Mouse (Mus musculus): ENCODE measurements around the gene Rbm45. TPM values are rescaled to one million over a fixed set of nuclear protein-coding genes. Genes with fewer than 3 reads are reported as not detected.
A peak's percentile ranks its signal among the peaks of the same experiment; 100 is the strongest.

The Rbm45 gene
- polyA plus RNA-seq, 1 experiment from 2014 or later: 6.3 TPM

DNA sequence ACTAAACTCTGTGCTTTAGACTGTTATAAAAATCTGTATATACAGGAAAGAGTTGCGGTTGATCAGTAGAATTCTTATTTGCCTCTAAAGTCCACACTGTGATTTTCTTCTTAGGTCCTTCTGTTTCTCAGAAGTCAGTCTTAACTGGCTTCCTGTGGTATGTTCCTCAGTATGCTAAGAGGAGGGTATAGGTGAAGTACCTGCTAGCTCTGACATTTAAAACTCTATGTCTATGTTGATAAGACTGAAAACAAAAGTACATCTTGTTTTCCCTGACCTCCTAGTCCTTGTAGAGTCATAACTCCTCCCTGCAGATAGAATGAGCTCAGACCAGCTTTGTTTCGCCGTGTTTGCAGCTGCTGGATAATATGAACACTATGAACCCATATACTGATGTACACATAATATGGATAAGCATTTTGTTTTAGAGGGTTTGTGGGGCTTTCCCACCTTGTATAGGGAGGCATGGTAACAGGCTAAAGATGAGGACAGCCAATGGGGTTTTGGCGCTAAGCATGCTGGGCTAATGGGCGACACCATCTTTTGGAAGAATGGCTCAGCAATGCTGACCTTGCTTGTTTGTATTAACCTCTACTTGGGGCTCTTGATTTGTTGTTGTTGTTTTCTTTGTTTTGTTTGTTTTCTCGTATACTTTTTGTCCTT is 4.9 kb downstream of the Rbm45 start:
- no peak overlapping the region for H3K27ac ChIP-seq (ENCODE audit: low read depth)
- no peak for ATAC-seq
- peaks cover 52% of the 10 kb centered on the region for H3K36me3 ChIP-seq (replicated peaks; ENCODE audit: insufficient read depth, low read length)
- WGBS (ENCODE audit: insufficient replicate concordance): 89% methylated on average over 6 of the region's 6 CpGs
- H3K4me3 ChIP-seq (ENCODE audit: low read depth, low read length): no peak overlapping the region
- DNase-seq: no peak
- H3K9ac ChIP-seq (replicated peaks): no peak overlapping the region
- TF ChIP-seq EP300 (IDR thresholded peaks at IDR 0.05; ENCODE audit: low read depth) (no peak), CTCF (IDR thresholded peaks at IDR 0.05; ENCODE audit: low read depth) (no peak)
- no peaks in the 10 kb centered on the region for H3K27me3 ChIP-seq (ENCODE audit: insufficient read depth, low read length)
- no peak overlapping the region for H3K4me2 ChIP-seq (ENCODE audit: low read depth, low read length)
- H3K4me1 ChIP-seq (ENCODE audit: insufficient read depth): 0 out of 2 replicates have a peak, but pooled peaks cover 3% of the 10 kb centered on the region
- no peaks in the 10 kb centered on the region for H3K9me3 ChIP-seq (ENCODE audit: low read length)

DNA sequence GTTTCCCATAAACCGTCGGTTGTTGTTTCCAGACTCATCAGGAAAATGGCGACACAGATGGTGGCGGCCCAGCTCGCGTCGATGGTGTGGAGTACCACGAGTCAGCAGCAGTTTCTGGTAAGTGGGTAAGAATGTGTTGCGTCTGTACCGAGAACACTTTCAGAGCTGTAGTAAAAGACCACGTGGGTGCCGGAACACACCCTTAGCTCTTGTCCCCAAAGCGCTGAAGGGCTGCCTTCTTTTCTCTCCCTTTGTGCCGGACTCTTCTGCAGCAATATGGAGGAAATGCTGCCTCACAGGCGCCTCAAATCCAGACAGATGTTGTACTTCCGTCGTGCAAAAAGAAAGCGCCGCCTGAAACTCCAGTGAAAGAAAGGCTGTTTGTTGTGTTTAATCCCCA is 8.9 kb downstream of the Rbm45 start:
- ATAC-seq: no peak
- 93% methylated on average over 19 of the region's 19 CpGs for WGBS (ENCODE audit: insufficient replicate concordance)

DNA sequence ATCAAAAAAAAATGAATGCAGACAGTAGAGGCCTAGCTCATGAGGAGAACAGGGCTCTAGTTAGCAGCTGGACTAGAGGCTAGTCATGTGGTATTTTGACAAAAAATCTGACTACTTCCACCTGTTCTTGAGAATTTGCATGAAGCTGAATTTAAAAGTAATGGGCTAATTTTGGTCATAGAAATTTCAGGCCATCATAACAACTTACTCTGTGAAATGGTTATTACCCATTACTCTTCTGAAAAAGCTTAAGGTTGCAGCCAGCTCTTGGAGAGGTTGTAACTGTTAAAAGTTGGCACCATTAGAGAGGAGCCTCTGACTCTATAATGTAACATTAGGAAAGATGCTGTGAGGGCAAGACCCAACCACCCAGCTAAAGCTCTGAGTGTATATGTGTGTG is 16.7 kb downstream of the Rbm45 start:
- Histone ChIP-seq H3K4me2 (ENCODE audit: low read depth, low read length) (no peak overlapping the region), H3K36me3 (replicated peaks; ENCODE audit: insufficient read depth, low read length) (peaks cover 16% of the 10 kb centered on the region), H3K9me3 (ENCODE audit: low read length) (no peaks in the 10 kb centered on the region), H3K9ac (replicated peaks) (no peak overlapping the region), H3K4me1 (ENCODE audit: insufficient read depth) (no peaks in the 10 kb centered on the region), H3K27ac (ENCODE audit: low read depth) (no peak overlapping the region), H3K4me3 (ENCODE audit: low read depth, low read length) (no peak overlapping the region), H3K27me3 (ENCODE audit: insufficient read depth, low read length) (no peaks in the 10 kb centered on the region)
- no peak for ATAC-seq
- TF ChIP-seq EP300 (IDR thresholded peaks at IDR 0.05; ENCODE audit: low read depth) (no peak), CTCF (IDR thresholded peaks at IDR 0.05; ENCODE audit: low read depth) (no peak)
- DNase-seq: no peak

More for the DNA sequence above, 8.9 kb downstream of the Rbm45 start:
- H3K9ac ChIP-seq (replicated peaks): no peak overlapping the region
- no peak overlapping the region for H3K4me3 ChIP-seq (ENCODE audit: low read depth, low read length)
- H3K9me3 ChIP-seq (ENCODE audit: low read length): no peaks in the 10 kb centered on the region
- no peak for DNase-seq
- no peak overlapping the region for H3K27ac ChIP-seq (ENCODE audit: low read depth)
- TF ChIP-seq EP300 (IDR thresholded peaks at IDR 0.05; ENCODE audit: low read depth): no peak
- no peak for TF ChIP-seq CTCF (IDR thresholded peaks at IDR 0.05; ENCODE audit: low read depth)
- no peaks in the 10 kb centered on the region for H3K4me1 ChIP-seq (ENCODE audit: insufficient read depth)
- H3K27me3 ChIP-seq (ENCODE audit: insufficient read depth, low read length): no peaks in the 10 kb centered on the region
- no peak overlapping the region for H3K4me2 ChIP-seq (ENCODE audit: low read depth, low read length)
- H3K36me3 ChIP-seq (replicated peaks; ENCODE audit: insufficient read depth, low read length): peaks cover 70% of the 10 kb centered on the region

DNA sequence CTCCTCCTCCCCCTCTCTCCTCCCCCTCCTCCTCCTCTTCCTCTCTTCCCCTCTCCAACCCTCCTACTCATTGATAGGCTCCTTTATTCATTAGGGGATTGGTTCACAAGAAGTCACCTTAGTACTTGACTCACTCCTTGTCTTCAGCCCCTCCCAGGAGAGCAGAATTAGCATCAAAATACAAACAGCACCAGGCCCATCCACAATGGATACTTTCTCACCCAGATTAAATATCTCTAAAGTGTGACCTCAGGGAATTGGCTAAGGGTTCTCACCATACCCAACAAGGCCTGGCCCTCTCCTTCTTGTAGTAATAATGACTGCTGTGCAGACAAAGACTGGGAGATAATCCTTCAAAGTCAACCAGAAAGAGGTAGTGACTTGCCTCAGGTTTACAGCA is 30.4 kb downstream of the Rbm45 start:
- Histone ChIP-seq H3K9ac (replicated peaks) (no peak overlapping the region), H3K27ac (ENCODE audit: low read depth) (no peak overlapping the region), H3K27me3 (ENCODE audit: insufficient read depth, low read length) (peaks cover 11% of the 10 kb centered on the region; the same call in 1 of the 2 replicates), H3K4me3 (ENCODE audit: low read depth, low read length) (no peak overlapping the region), H3K36me3 (replicated peaks; ENCODE audit: insufficient read depth, low read length) (no peaks in the 10 kb centered on the region), H3K9me3 (ENCODE audit: low read length) (no peaks in the 10 kb centered on the region), H3K4me2 (ENCODE audit: low read depth, low read length) (no peak overlapping the region), H3K4me1 (ENCODE audit: insufficient read depth) (no peaks in the 10 kb centered on the region)
- ATAC-seq (no peak), DNase-seq (no peak)
- TF ChIP-seq EP300 (IDR thresholded peaks at IDR 0.05; ENCODE audit: low read depth): no peak
- no peak for TF ChIP-seq CTCF (IDR thresholded peaks at IDR 0.05; ENCODE audit: low read depth)

DNA sequence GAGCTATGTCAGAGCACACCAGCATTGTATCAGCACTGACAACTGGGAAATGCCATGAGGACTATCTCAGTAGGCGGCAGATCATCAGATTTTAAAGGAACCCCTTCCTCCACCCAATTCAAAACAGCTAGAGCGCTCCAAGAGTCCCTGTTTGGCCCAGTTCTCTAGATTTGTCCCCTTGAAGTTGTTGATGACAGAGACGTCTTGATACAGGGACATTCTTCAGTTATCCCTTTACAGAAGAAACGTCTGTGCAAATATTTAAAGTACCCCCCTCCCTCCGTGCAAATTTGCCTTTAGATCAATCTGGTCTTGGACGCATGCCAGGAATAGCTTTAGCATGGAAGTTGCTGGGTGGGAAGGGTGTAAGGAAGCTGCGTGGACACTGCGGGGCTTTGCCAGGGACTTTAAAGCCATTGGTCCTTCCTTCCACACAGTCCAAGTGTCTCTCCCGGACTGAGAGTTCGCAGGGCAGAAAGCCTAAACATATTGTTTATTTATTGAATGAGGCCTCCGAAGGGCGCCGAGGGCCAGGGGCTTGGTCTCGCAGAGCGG is 35.9 kb downstream of the Rbm45 start:
- Histone ChIP-seq H3K4me2 (ENCODE audit: low read depth, low read length) (peak overlapping the region; percentile 95), H3K36me3 (replicated peaks; ENCODE audit: insufficient read depth, low read length) (no peaks in the 10 kb centered on the region), H3K27ac (ENCODE audit: low read depth) (no peak overlapping the region), H3K4me3 (ENCODE audit: low read depth, low read length) (peak overlapping the region; percentile 63), H3K9ac (replicated peaks) (peak overlapping the region; percentile 45; the same call in 1 of the 2 replicates), H3K4me1 (ENCODE audit: insufficient read depth) (peaks cover 8% of the 10 kb centered on the region), H3K9me3 (ENCODE audit: low read length) (no peaks in the 10 kb centered on the region), H3K27me3 (ENCODE audit: insufficient read depth, low read length) (peaks cover 36% of the 10 kb centered on the region)
- ATAC-seq (no peak), DNase-seq (no peak)
- 7% methylated on average over 15 of the region's 15 CpGs for WGBS (ENCODE audit: insufficient replicate concordance)
- TF ChIP-seq CTCF (IDR thresholded peaks at IDR 0.05; ENCODE audit: low read depth) (no peak), EP300 (IDR thresholded peaks at IDR 0.05; ENCODE audit: low read depth) (no peak)

DNA sequence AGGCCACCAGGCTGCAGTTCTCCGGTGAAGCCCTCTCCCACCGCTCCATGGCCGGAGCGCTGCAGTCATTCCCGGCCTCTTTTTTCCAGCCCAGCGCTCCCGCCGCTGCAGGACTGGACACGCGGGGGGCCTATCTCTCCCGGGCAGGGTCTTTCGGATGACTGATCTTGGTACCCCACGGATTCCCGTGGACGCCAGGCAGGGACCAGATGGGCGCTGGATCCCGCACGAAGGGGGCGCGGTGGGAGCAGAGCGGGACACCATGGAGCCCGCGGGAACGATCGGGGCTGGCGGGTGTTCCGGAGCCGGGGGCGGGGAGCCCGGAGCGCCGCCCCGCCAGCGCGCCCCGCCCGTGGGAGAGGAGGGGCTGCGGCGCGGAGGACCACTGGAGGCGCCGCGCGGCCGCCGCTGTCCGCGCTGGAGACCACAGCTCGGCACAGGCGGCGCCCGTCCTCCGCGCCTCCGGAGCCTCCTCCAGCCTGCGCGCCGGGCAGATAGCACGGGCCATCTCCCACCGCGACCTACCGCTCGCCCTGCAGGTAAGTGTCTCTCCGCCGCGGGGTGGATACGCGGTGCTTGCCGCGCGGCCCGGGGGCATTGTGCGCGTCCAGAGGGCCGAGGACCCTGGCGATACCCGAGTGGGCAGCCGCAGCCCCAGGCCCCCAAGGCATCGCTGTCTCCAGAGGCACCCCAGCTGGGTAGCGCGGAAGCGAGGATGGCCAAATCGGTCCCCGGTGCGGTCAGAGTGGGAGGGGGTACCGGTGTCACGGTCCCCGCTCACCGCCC is 36.6 kb downstream of the Rbm45 start, which contains the start of gene Osbpl6:
TSS of gene Osbpl6 (plus strand) at position 358 of the 786 bp plus-strand sequence.
- Histone ChIP-seq H3K27me3 (ENCODE audit: insufficient read depth, low read length) (peaks cover 36% of the 10 kb centered on the region), H3K36me3 (replicated peaks; ENCODE audit: insufficient read depth, low read length) (no peaks in the 10 kb centered on the region), H3K9ac (replicated peaks) (peak within 1 kb of the TSS; percentile 54), H3K4me2 (ENCODE audit: low read depth, low read length) (peak within 1 kb of the TSS; percentile 95), H3K9me3 (ENCODE audit: low read length) (no peaks in the 10 kb centered on the region), H3K4me1 (ENCODE audit: insufficient read depth) (peaks cover 8% of the 10 kb centered on the region), H3K27ac (ENCODE audit: low read depth) (no peak within 1 kb of the TSS), H3K4me3 (ENCODE audit: low read depth, low read length) (peak within 1 kb of the TSS; percentile 63)
- DNase-seq: peak; percentile 47
- WGBS (ENCODE audit: insufficient replicate concordance): 5% methylated on average over 67 of the region's 89 CpGs
- TF ChIP-seq EP300 (IDR thresholded peaks at IDR 0.05; ENCODE audit: low read depth) (no peak), CTCF (IDR thresholded peaks at IDR 0.05; ENCODE audit: low read depth) (0 out of 2 replicates have a peak, but pooled peaks have one; percentile 1)
- ATAC-seq: peak; percentile 72
